Mouse (Mus musculus) myocyte (in vitro differentiated cells): ENCODE measurements around the gene Hip1. TPM values are rescaled to one million over a fixed set of nuclear protein-coding genes. Genes with fewer than 3 reads are reported as not detected.

ENCODE experiments used
- H3K27me3 ChIP-seq: one replicate; pipeline ENCODE4 v1.6.1; 2011; ENCODE audit not compliant: control insufficient read depth, insufficient read depth, insufficient read length
- H3K36me3 ChIP-seq: one replicate; pipeline ENCODE4 v1.6.1; 2011; ENCODE audit not compliant: control insufficient read depth, insufficient read depth
- H3K4me2 ChIP-seq: one replicate; pipeline ENCODE4 v1.6.1; 2011; ENCODE audit warnings: low read depth, control low read depth
- H3K4me3 ChIP-seq: one replicate; pipeline ENCODE4 v1.5.1; 2011; ENCODE audit warnings: mild to moderate bottlenecking, control low read depth, moderate library complexity
- H3K79me2 ChIP-seq: one replicate; pipeline ENCODE4 v1.6.1; 2011; ENCODE audit not compliant: control insufficient read depth, insufficient read depth
- H3ac ChIP-seq: one replicate; pipeline ENCODE4 v1.6.1; 2011; ENCODE audit not compliant: control insufficient read depth, insufficient read length
- CEBPB ChIP-seq: IDR thresholded peaks from 2 replicates; pipeline ENCODE4 v1.6.1; 2011; ENCODE audit warnings: mild to moderate bottlenecking, moderate library complexity; ENCODE audit not compliant: poor library complexity, insufficient read depth, severe bottlenecking
- E2F4 ChIP-seq: IDR thresholded peaks from one replicate; pipeline ENCODE4 v1.6.1; 2011; ENCODE audit warnings: mild to moderate bottlenecking, control low read depth, moderate library complexity; ENCODE audit not compliant: insufficient read depth
- MAX ChIP-seq: IDR thresholded peaks from one replicate; pipeline ENCODE4 v1.6.1; 2011; ENCODE audit warnings: low read depth, mild to moderate bottlenecking, control low read depth
- MYOD1 ChIP-seq, 3 experiments: IDR thresholded peaks; one replicate each; pipeline ENCODE4 v1.6.1; 2011; ENCODE audit warnings: control low read depth in 2 of 3, low read depth in 2 of 3, mild to moderate bottlenecking in 2 of 3, moderate library complexity in 1 of 3; ENCODE audit not compliant: insufficient read length in 2 of 3, control insufficient read depth in 1 of 3
- MYOG ChIP-seq, 3 experiments: IDR thresholded peaks; one replicate each; pipeline ENCODE4 v1.6.1; 2011; ENCODE audit warnings: control low read depth in 2 of 3, low read depth in 2 of 3, mild to moderate bottlenecking in 2 of 3; ENCODE audit not compliant: insufficient read length in 2 of 3, control insufficient read depth in 1 of 3, insufficient read depth in 1 of 3
- POLR2A ChIP-seq: IDR thresholded peaks from one replicate; pipeline ENCODE4 v1.6.1; 2011; ENCODE audit warnings: low read depth, mild to moderate bottlenecking, control low read depth, moderate library complexity; ENCODE audit not compliant: insufficient read length
- POLR2AphosphoS2 ChIP-seq: IDR thresholded peaks from one replicate; pipeline ENCODE4 v1.6.1; 2011; ENCODE audit warnings: low read depth, control low read depth; ENCODE audit not compliant: insufficient read length
- REST ChIP-seq: IDR thresholded peaks from one replicate; pipeline ENCODE4 v1.6.1; 2011; ENCODE audit warnings: mild to moderate bottlenecking, control low read depth, moderate library complexity; ENCODE audit not compliant: insufficient read depth, insufficient read length
- SRF ChIP-seq: IDR thresholded peaks from one replicate; pipeline ENCODE4 v1.6.1; 2011; ENCODE audit warnings: low read depth; ENCODE audit not compliant: control insufficient read depth, insufficient read length
- TCF12 ChIP-seq: IDR thresholded peaks from one replicate; pipeline ENCODE4 v1.6.1; 2011; ENCODE audit warnings: mild to moderate bottlenecking, control low read depth; ENCODE audit not compliant: poor library complexity, insufficient read depth, severe bottlenecking
- TCF3 ChIP-seq: IDR thresholded peaks from one replicate; pipeline ENCODE4 v1.6.1; 2011; ENCODE audit warnings: low read depth, control low read depth; ENCODE audit not compliant: insufficient read length
- USF1 ChIP-seq: IDR thresholded peaks from one replicate; pipeline ENCODE4 v1.6.1; 2011; ENCODE audit warnings: low read depth, mild to moderate bottlenecking, control low read depth, moderate library complexity
- polyA plus RNA-seq: library from polyadenylated mRNA; unstranded; fragments of >200 nt; fragmentation: generic; extraction: Trizol; gene quantifications from one replicate; pipeline ENCODE4 v1.2.1, GENCODE M21; 2012; ENCODE audit warnings: missing spikeins

The Hip1 gene
- polyA plus RNA-seq, 1 experiment = 65.2 TPM

DNA sequence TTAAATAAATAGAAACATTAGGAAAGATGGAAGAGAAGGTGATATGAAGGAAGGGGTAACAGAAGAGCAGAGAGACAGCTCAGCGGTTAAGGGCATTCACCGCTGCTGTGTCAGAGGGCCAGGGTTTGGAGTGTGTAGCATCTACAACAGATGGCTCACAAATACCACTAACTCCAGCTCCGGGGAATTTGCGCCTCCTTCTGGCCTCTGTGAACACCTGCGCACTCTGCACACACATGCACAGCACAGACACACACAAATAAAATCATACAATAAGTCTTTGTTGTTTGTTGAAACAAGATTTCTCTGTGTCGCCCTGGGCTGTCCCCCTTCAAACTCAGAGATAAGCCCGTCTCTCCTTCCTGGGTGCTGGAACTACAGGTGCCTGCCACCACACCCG is 49.4 kb downstream of the Hip1 start:
- TF ChIP-seq MYOG (IDR thresholded peaks at IDR 0.05; ENCODE audit: control insufficient read depth in 1 of 3, insufficient read depth in 1 of 3, insufficient read length in 2 of 3, low read depth in 2 of 3) (no peak), TCF12 (no peak), POLR2A (no peak), POLR2AphosphoS2 (no peak), SRF (no peak), REST (no peak), USF1 (no peak), E2F4 (no peak), CEBPB (no peak), TCF3 (no peak), MYOD1 (IDR thresholded peaks at IDR 0.05; ENCODE audit: control insufficient read depth in 1 of 3, insufficient read length in 2 of 3, low read depth in 2 of 3) (no peak), MAX (no peak)
- Histone ChIP-seq H3K36me3 (no peaks in the 10 kb centered on the region), H3ac (no peak overlapping the region), H3K4me2 (no peak overlapping the region), H3K27me3 (no peaks in the 10 kb centered on the region), H3K79me2 (no peaks in the 10 kb centered on the region), H3K4me3 (no peak overlapping the region)

DNA sequence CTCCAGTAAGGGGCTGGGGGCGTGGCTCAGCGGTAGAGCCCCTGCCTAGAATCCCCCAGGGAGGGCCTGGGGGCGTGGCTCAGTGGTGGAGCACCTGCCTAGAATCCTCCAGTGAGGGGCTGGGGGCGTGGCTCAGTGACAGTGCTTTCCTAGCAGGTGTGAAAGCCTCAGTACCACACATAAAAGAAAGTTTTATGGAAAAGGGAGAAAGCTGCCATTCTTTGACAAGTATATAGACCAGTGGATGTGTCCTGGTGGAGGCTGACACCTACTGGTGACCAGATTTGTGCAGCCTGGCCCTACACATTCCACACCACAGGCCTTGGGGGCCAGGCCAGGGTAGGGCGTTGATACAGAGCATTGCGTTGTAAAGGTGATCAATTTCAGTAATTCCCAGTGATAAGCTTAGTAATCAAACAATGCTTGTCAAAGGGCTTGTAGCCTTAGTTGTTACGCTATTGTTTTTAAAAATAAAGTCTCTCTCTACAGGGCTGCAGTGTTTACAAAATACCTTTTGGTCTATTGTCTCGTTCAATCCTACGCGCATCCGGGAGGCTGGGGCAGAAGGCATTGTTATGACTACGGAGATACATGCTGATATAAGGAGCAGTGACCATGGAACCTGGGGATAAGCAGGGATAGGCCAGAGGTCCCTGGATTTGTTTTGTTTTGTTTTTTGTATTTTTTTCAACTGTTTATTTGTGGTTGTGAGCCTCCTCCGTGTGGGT is 50.6 kb downstream of the Hip1 start:
- TF ChIP-seq E2F4 (no peak), MAX (no peak), TCF12 (no peak), SRF (no peak), MYOG (IDR thresholded peaks at IDR 0.05; ENCODE audit: control insufficient read depth in 1 of 3, insufficient read depth in 1 of 3, insufficient read length in 2 of 3, low read depth in 2 of 3) (no peak), REST (no peak), POLR2AphosphoS2 (no peak), POLR2A (no peak), CEBPB (no peak), USF1 (no peak), MYOD1 (IDR thresholded peaks at IDR 0.05; ENCODE audit: control insufficient read depth in 1 of 3, insufficient read length in 2 of 3, low read depth in 2 of 3) (no peak), TCF3 (no peak)
- no peaks in the 10 kb centered on the region for H3K79me2 ChIP-seq
- H3K4me2 ChIP-seq = no peak overlapping the region
- H3K36me3 ChIP-seq = no peaks in the 10 kb centered on the region
- H3ac ChIP-seq = no peak overlapping the region
- no peak overlapping the region for H3K4me3 ChIP-seq
- H3K27me3 ChIP-seq = no peaks in the 10 kb centered on the region

DNA sequence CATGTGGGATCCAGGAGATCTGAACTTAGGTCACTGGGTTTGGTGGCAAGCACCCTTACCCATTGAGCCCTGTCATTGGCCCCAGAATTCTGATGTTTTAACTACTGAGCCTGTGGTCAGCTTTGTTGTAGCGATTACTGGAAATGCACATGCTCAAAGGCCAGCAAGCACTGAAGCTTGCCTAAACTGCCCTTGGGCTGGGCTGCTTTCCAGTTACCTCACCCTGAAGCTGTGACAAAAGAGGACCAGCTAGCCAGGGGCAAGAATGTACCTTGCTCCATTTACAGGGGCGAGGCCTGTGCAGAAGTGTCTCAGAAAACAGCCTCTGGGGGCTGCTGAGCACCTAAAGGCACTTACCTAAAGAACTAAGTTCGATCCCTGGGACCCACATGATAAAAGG is 51.8 kb downstream of the Hip1 start:
- H3K4me3 ChIP-seq = no peak overlapping the region
- H3K36me3 ChIP-seq = no peaks in the 10 kb centered on the region
- no peak for TF ChIP-seq SRF
- TF ChIP-seq TCF12 = no peak
- no peak for TF ChIP-seq E2F4
- no peak for TF ChIP-seq MYOD1 (IDR thresholded peaks at IDR 0.05; ENCODE audit: control insufficient read depth in 1 of 3, insufficient read length in 2 of 3, low read depth in 2 of 3)
- TF ChIP-seq POLR2AphosphoS2 = no peak
- TF ChIP-seq CEBPB = no peak
- TF ChIP-seq TCF3 = no peak
- TF ChIP-seq USF1 = no peak
- no peak for TF ChIP-seq MYOG (IDR thresholded peaks at IDR 0.05; ENCODE audit: control insufficient read depth in 1 of 3, insufficient read depth in 1 of 3, insufficient read length in 2 of 3, low read depth in 2 of 3)
- no peak for TF ChIP-seq POLR2A
- no peak for TF ChIP-seq MAX
- TF ChIP-seq REST = no peak
- no peak overlapping the region for H3ac ChIP-seq
- H3K79me2 ChIP-seq = peaks cover 2% of the 10 kb centered on the region
- no peak overlapping the region for H3K4me2 ChIP-seq
- H3K27me3 ChIP-seq = no peaks in the 10 kb centered on the region

- TF ChIP-seq MAX (no peak), MYOG (IDR thresholded peaks at IDR 0.05; ENCODE audit: control insufficient read depth in 1 of 3, insufficient read depth in 1 of 3, insufficient read length in 2 of 3, low read depth in 2 of 3) (no peak), POLR2A (no peak), CEBPB (no peak), REST (no peak), SRF (no peak), POLR2AphosphoS2 (no peak), TCF3 (no peak), TCF12 (no peak), USF1 (no peak), E2F4 (no peak), MYOD1 (IDR thresholded peaks at IDR 0.05; ENCODE audit: control insufficient read depth in 1 of 3, insufficient read length in 2 of 3, low read depth in 2 of 3) (no peak)
- Histone ChIP-seq H3K4me3 (no peak overlapping the region), H3K27me3 (no peaks in the 10 kb centered on the region), H3ac (no peak overlapping the region), H3K36me3 (no peaks in the 10 kb centered on the region), H3K4me2 (no peak overlapping the region), H3K79me2 (peaks cover 12% of the 10 kb centered on the region)
Observed at GRCm38 (mm10) chr5:135492126-135492525, 52.8 kb downstream of the Hip1 start.
